Mouse (Mus musculus): ENCODE data around the gene Asb17. TPM values are rescaled to one million over a fixed set of nuclear protein-coding genes. Genes with fewer than 3 reads are reported as not detected.
"Not testable (repeated sequence)": the region's sequence is repeated elsewhere in the genome, so short reads cannot be mapped to it uniquely, and the experiment has no call there.

Asb17 gene
- total RNA-seq, 1 experiment from 2014 or later = not detected

DNA sequence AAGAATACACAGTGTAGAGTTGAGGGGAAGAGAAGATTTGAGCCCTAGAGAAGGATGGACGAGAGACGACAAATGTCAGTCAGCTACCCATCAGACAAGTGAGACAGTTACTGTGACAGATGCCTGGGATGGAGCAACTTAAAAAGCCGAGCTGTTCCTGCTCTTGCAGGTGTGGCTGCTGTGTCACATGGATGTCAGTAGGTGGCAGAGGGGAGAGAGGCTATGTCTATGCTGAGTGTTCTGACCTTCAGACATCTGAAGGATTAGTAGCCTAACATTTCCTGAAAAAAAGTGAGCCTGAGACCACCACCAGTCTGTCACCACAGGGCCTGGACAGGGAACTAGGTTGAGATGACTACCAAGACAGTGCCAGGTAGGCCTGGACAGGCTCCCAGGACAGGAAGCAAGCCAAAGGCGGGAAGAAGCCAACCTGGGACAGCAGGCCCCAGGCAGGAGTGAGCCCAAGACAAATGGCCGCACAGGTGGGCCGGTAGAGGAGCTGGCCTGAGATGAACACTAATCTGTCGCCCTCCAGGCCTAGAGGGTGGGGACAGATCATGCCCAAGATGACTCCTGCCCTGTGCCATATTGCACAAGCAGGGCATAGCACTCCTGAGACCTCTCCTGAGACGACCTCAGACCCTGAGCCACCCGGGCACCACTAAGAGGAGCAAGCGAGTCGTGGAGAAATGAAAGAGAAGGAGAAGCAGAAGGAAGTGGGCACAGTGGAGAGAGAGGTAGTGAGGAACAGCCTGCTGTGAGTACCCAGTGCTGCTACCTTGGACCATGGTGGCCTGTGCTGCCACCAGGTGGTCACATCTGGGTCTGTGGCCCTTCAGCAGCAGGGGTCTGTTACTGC lies 12.8 kb upstream of the Asb17 start:
- ATAC-seq (ENCODE audit: extremely low read depth, insufficient number of reproducible peaks, low FRiP score, poor library complexity, severe bottlenecking) = no peak

DNA sequence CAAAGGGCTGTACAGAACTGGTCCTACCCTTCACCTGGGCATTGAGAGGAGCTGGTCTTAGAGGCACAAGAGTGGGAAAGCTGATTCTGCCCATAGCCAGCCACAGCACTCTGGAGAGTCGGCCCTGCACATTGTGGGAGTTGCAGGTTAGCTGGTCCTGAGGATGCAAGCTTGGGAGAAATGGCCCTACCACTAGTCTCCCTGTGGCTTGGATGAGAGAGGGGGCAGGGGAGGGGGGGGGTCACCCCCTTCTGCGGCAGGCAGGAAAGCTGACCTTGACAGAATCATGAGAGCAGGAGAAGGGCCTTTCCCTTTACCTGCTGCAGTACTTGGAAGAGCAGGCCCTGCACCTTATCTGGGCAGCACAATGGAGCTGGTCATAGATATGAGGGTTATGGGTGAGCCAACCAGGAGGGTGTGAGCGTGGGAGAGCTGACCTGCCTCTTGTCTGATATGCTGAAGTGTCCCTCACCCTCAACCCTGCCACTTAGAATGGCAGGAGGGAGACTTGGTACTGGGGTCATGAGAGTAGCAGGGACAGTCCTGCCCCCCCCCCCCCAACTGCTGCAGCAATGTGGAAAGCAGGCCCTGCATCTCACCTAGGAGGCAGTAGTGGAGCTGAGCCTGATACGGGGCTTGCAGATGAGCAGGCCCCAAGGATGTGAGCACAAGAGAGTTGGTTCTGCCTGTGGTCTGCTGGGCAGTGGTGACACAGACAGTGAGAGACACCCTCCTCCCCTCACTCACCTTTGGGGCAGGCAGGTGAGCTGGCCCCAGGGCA lies 11.9 kb upstream of the Asb17 start:
- ATAC-seq (ENCODE audit: extremely low read depth, insufficient number of reproducible peaks, low FRiP score, poor library complexity, severe bottlenecking) = no peak

DNA sequence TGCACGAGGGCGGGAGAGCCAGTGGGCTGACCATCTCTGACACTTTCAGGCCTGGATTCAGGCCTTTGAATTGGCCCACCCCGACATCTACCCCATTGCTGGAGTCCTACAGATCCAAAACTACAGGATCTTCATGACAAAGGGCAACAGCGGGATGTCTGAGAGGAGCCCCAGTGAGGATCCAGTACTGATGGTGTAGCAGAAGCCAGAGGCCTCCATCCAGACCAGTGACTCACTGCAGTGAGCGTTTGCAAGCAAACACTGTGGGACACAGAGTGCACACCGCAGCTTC lies 11.4 kb upstream of the Asb17 start:
- ATAC-seq (ENCODE audit: extremely low read depth, insufficient number of reproducible peaks, low FRiP score, poor library complexity, severe bottlenecking) = no peak

DNA sequence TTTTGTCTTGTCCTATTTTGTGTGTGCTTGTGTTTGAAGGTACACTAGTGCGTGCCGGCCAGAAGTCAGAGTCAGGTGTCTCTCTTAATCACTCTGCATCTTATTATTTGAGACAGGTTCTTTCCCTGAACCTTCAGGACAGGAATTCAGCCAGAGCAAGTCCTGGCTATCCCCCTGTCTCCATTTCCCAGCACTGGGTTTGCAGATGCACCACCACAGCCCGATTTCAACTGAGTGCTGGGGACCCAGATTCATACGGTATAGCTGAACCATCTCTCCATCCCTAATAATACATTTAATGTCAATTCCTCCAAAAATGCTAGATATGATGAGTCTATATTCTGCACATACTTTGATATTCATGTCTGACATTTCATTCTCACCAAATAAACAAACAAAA lies 9.9 kb upstream of the Asb17 start:
- ATAC-seq (ENCODE audit: extremely low read depth, insufficient number of reproducible peaks, low FRiP score, poor library complexity, severe bottlenecking) = no peak

DNA sequence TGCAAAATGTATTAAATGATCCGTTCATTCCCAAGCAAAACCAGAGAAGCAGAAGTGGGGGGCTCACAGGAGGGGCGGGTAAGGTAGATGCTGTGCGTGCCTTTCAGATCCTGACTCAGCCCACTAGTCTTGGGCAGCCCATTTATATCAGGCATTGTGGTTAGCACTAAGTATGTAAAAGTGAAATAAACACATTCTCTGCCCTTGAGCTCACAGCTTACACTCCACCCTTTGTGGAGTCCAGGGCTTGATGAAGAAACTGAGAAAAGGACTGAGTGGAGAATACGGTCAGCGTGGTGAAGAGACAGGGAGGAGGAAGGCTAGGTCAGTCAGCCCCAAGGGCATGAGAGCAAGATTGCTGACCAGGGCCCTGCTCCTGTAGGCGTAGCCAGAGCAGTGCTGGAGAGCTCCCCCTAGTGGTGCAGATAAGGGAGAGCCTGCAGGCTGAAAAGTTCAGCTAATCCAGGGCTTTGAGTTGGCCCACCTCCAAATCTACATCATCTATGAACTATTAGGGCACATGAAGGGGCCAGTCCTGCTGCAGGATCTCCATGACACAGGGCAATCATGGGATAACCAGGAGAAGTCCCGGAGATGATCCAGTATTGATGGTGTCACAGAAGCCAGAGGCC lies 8.4 kb upstream of the Asb17 start:
- 0 out of 2 replicates have a peak, but pooled peaks have one; percentile 14 for ATAC-seq (ENCODE audit: extremely low read depth, insufficient number of reproducible peaks, low FRiP score, poor library complexity, severe bottlenecking)

DNA sequence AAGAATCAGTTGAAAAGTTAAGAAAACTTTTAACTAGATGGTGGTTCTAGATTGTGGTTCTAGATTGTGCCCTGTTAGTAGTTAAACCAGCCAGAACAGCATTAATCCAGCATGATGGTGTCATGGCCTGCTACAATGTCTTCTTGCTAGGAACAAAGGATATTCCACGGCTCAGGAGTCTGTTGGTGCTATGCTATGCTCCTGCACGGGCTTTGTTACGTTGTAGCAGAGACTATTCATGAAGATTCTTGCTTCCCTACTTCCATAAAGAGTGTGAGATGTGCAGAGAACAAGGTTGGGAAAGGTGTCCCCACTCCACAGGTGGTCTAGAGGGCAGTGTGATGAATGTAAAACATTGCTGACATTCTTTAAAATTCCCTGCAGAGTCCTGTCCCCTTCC lies 7.7 kb upstream of the Asb17 start:
- no peak for ATAC-seq (ENCODE audit: extremely low read depth, insufficient number of reproducible peaks, low FRiP score, poor library complexity, severe bottlenecking)

DNA sequence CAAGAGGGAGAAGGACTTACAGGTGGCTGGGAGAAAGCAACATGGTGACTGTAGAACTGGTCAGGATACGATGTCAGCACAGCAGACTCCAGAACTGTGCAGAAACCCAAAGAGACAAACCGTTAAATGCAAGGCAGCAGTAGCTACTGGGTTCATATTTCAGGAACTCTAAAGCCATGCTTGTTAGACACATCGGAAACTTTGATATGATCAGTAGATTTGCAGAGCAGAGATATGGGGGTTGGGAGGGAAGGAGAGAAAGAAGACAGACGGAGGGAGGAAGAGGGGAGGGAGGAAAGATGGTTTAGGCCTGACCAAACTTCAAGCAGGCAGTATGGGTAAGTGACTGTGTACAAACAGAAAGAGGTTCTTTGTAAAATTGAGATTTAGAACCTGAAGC lies 6.4 kb upstream of the Asb17 start:
- no peak for ATAC-seq (ENCODE audit: extremely low read depth, insufficient number of reproducible peaks, low FRiP score, poor library complexity, severe bottlenecking)

DNA sequence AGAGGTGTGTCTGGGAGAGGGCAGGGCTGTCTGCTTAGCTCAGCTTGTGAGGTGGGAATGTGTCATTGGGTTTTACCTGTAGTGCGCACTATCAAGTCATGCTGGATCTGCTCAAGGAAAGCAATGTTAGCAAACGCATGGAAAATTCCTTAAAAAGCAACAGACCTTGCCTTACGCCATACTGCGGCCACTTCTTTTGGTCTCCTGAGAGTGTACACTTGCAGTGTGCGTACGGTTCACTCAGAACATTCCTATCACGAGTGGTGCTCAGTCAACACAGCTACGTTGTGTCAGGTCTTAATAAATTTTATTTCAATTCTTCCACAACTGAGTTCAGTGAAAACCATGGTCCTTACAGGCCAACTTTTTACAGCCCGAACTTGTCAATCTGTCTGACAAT lies 748 bp downstream of the Asb17 start:
- ATAC-seq (ENCODE audit: extremely low read depth, insufficient number of reproducible peaks, low FRiP score, poor library complexity, severe bottlenecking) = no peak

DNA sequence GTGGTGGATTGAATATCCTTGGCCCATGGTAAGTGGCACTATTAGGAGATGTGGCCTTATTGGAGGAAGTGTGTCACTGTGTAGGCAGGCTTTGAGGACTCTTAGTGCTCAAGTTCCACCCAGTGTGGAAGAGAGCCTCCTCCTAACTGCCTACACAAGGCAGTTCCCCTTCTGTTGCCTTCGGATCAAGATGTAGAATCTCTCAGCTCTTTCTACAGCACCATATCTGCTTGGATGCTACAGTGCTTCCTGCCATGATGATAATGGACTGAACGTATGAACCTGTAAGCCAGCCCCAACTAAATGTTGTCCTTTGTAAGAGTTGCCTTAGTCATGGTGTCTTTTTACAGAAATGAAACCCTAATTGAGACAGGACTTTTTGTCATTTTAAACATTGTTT lies 1.5 kb downstream of the Asb17 start:
- ATAC-seq (ENCODE audit: extremely low read depth, insufficient number of reproducible peaks, low FRiP score, poor library complexity, severe bottlenecking) = no peak

DNA sequence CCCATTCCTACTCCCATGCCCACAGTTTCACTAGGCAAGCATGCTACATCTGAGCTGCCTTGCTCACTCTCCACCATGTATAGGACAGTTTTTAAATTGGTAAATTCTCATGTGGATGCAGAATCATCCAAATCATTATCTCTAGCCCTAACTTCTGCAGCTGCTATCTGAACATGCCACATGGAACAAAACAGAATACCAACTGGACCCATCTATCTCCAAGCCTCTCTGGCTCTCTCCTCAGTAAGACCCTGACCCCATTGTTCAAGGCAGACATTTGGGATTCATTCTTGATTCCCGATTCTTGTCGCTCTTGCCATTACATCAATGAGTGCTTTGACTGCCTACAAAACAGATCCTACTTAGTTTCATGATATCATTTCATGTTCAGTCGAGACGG lies 2.1 kb downstream of the Asb17 start:
- no peak for ATAC-seq (ENCODE audit: extremely low read depth, insufficient number of reproducible peaks, low FRiP score, poor library complexity, severe bottlenecking)

DNA sequence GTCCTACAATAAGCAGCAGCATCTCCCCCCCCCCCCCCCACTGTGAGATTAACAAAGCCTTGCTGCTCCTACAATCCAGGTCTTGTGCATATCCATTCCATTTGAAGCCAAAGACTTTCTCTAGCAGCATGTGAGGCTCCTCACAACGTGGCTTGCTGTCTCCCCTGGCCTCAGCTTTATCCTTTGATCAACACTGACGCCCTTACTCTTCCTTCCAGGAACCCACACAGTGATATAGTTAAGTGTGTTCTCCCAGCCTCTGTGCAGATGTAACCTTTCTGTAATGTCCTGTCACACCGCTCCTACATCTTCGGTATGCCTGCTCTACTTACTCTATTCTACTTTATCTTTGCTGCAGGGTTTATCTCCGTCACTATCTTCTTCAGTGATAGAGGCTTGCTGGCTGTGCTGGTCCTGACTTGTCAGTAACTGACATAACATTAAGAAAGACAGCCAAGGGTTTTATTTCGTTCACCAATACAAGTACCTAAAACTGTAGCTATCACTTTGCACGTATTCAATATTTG lies 3.3 kb downstream of the Asb17 start:
- ATAC-seq (ENCODE audit: extremely low read depth, insufficient number of reproducible peaks, low FRiP score, poor library complexity, severe bottlenecking) = no peak

DNA sequence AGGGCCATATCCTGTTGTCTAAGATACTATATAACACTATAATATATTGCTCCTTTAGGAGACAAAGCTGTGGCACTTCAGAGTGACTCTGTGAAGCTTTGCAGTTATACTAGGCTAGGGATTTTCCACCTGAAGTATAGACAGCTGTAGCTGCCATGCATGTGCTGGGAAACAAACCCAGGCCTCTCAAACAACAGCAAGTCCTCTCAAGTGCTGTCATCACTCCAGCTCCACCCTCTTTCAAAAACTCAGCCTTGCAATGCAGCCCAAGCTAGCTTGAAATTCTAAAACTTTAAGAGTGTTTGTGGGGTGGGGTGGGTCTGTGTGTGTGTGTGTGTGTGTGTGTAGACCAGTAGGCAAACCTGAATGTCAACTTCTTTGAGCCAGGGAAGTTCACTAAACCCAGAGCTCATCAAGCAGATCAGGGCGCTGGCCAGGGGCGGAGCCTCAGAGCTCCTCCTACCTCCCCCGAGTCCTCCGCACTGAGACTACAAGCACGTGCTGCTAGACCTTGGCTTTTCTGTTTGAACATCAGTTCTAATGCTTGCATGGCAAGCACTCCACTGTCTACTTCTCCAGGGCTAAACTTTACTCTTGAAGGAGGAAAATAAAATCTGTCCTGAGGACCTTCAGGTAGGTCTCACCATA lies 5.5 kb downstream of the Asb17 start:
- no peak for ATAC-seq (ENCODE audit: extremely low read depth, insufficient number of reproducible peaks, low FRiP score, poor library complexity, severe bottlenecking)

DNA sequence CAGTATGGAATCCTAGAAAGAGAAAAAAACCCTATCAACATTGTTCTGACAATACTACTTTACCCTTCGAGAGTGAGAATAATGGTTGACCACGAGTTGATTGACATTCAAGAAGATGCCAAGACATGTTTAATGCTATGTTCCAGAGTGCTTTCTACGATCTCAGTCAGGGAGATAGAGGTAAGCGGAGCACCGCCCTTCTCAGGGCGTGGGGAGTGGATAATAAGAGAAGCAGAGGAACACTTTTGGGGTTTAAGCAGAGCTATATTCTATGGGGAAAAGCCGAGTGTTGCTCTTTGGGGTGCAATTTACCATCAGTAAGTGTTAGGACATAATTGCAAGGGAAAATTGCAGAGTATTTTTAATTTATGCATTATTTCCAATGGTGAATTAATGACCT lies 6.8 kb downstream of the Asb17 start:
- no peak for ATAC-seq (ENCODE audit: extremely low read depth, insufficient number of reproducible peaks, low FRiP score, poor library complexity, severe bottlenecking)

DNA sequence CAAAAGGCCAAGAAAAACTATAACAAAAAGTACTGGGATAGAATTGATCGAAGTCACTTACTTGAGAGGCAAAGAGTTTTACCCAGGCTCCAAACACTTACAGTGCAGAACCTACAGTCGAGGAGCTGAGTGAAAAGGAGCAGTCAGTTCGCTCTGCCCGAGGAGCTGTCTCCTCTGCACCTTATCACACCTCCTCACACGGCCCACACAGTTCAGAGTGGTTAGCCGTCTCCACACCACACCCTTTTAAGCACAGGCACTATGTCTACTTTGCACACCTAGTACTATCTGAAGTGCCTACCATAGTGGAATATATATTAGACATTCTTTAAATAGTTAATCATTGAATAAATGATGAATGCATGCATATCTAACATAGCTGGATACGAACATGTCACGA lies 8.3 kb downstream of the Asb17 start:
- ATAC-seq (ENCODE audit: extremely low read depth, insufficient number of reproducible peaks, low FRiP score, poor library complexity, severe bottlenecking) = no peak

DNA sequence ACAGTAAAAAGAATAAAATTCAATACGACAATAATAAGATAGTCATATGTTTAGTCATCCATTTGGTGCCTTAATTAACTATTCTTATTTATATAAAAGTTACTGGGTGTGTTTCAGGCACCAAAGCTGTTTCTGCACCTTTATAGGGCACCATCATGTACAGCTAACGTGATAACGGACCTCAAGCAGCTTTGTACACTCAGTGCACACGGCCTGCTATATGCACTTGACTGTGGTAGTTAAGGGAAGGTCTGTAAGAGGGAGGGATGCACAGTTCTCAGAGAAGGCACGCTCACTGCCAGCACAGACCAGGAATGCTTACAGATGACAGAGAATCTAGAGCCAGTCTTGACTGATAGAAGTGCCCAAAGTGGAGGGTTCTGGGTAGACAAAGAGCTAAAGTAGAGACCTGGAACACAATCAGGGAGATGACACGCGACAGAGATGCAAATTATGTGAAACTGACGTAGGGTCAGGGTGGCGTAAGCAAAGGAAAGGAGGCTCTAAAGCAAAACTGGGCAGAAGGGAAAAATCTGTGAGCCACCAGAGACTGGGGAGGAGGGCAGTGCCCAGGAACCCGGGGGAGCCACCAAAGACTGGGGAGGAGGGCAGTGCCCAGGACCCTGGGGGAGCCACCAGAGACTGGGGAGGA lies 14.5 kb downstream of the Asb17 start:
- no peak for ATAC-seq (ENCODE audit: extremely low read depth, insufficient number of reproducible peaks, low FRiP score, poor library complexity, severe bottlenecking)

DNA sequence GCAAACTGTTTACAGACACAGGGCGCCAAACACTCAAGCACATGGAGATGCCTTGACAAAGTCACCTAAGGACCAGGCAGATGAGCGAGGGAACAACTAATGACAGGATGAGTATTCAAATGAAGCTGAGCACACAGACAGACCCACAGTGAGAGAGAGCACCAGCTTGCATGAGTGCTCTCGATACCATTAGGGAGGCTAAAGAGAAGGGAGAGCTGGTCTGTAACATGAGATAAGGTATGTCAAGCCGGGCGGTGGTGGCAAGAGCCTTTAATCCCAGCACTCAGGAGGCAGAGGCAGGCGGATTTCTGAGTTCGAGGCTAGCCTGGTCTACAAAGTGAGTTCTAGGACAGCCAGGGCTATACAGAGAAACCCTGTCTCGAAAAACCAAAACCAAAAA lies 16.4 kb downstream of the Asb17 start:
- not testable (repeated sequence) for ATAC-seq (ENCODE audit: extremely low read depth, insufficient number of reproducible peaks, low FRiP score, poor library complexity, severe bottlenecking)

DNA sequence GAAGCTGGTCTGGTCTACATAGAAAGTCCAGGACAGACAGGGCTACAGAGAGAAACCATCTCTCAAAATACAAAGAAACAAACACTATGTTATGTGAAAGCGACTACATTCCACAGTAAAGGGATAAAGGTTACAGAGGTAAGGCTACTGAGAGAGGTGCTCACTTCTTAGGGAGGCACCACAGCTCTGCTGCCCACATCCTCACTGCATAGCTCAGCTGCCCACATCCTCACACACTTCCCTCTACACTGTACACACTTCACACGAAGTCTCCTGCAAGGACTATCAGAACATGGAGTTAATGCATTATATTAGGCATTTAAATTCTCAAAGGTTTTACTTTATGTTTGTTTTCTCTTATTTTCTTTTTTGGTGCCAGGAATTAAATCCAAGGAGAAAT lies 19.8 kb downstream of the Asb17 start:
- no peak for ATAC-seq (ENCODE audit: extremely low read depth, insufficient number of reproducible peaks, low FRiP score, poor library complexity, severe bottlenecking)

DNA sequence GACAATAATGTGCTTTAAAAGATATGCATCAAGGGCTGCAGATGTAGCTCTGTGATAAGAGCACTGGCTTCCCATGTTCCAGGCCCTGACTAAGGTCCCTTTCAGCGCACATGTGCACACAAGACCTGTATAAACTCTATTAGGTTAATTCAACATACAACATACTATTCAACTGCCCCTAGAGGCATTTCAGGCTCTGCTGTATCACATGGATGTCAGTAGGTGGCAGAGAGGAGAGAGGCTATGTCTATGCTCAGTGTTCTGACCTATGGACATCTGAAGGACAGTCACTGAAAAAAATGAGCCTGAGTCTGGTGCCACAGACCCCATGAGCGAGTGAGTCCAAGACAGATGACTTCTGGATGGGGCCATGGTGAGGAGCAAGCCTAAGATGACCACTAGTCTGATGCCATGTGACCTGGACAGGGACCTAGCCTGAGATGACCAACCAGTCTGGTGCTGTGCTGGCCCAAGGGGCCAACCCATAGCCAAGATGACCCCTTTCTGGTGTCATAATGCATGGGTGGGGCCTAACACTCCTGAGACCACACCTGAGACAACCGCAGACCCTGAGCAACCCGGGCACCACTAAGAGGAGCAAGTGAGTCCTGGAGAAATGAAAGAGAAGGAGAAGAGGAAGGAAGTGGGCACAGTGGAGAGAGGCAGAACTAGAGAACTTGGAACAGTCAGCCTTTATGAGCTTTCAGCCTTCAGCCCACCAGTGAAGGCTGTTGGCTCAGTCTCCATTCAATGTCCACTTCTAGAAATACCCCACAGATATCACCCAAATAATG lies 20.8 kb downstream of the Asb17 start:
- ATAC-seq (ENCODE audit: extremely low read depth, insufficient number of reproducible peaks, low FRiP score, poor library complexity, severe bottlenecking) = no peak
